9 mouse cellular contexts compared by ENCODE assay signal in the genomic region with DNA sequence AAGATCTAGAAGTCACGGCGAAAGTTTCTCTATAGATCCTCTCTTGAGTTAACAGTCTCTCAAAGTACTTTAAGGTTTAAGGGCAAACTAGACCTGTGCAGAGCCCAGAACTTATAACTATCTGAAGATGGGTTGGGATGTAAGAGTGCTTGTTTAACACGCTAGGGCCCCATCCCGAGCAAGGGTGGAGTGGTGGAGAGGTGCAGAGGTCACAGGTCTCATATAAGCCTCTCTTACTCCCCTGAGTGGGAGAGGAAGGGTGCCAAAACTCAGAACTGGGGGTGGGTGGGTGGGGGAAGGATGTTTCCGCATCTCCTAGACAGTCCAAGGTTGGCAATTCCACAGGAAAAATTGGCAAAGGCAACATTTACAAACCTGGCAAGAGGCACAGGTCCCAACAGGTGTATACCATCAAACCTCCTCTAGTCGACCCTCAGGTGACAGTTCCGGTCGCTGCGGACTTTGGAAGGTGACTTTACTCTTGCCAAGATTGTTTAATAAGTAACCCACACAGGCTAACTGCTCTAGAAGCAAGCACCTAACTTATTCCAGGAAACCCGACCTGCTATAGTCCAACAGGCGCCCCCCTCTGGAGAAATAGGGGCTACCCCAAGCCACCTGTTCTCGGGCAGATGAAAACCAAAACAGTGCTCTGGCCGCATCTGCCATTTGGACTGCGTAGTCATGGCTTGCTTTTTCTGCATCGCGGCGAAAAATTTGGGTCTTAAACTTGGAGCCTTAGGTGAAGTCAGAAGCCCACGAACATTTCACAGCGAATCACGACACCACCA. TPM values are rescaled to one million over a fixed set of nuclear protein-coding genes. Genes with fewer than 3 reads are reported as not detected.
DNase-seq lines count a peak whose midpoint lies in the region; ATAC-seq and TF ChIP-seq lines count a peak whose summit lies in the region.
"Had no signal": no experiment of that assay in that cellular context is flagged by ENCODE, and none has a peak within 500 bp of the region (broad histone marks: within the 10 kb centered on the region; RNA-seq: fewer than 3 reads in every experiment).

No protein-coding gene starts in this region.

- TF ChIP-seq CTCF in kidney, adult 2 months (conservative IDR thresholded peaks at IDR 0.05; ENCODE audit: insufficient read depth, insufficient read length, low read depth, low read length) = peak; percentile 53; the same call in 1 of the 2 replicates

- no peaks in the 10 kb centered on the region for H3K9me3 ChIP-seq in forebrain, embryonic 14.5 days (replicated peaks; ENCODE audit: control insufficient read depth, low read length)
- H3K9me3 ChIP-seq in lung, embryonic 15.5 days = no peaks in the 10 kb centered on the region

- DNase-seq in CD8-positive naive resting alpha-beta T cell, adult 2 months (ENCODE audit: low read depth in 2 of 2, low spot score in 2 of 2) = peak; percentile 39 to 62
- DNase-seq in adrenal gland, adult (ENCODE audit: inconsistent age in 2 of 2, low spot score in 1 of 2) = peak; percentile 76 to 90
- DNase-seq in forebrain, embryonic 14.5 days (ENCODE audit: low spot score) = peak; percentile 44
- DNase-seq in kidney, adult 2 months = peak; percentile 97
- no peak for DNase-seq in layer of hippocampus, postnatal 14 days (ENCODE audit: low spot score in 2 of 2)

- no peak for ATAC-seq in forebrain, embryonic 14.5 days
- ATAC-seq in lung, embryonic 15.5 days (ENCODE audit: borderline replicate concordance, extremely low read depth, low FRiP score, low TSS enrichment) = peak; percentile 31; the same call in 1 of the 2 replicates
- ATAC-seq in neutrophil, adult 5-6 weeks (ENCODE audit: extremely low read depth, insufficient number of reproducible peaks, low FRiP score, poor library complexity, severe bottlenecking) = peak; percentile 37
- ATAC-seq in erythroid progenitor cell, adult 5-6 weeks (replicated peaks; ENCODE audit: low FRiP score, poor library complexity, severe bottlenecking) = no peak

- peaks cover 5% of the 10 kb centered on the region; the same call in 1 of the 2 replicates for H3K4me1 ChIP-seq in forebrain, embryonic 14.5 days (ENCODE audit: control insufficient read depth, insufficient read depth, low read length)
- peaks cover 8% of the 10 kb centered on the region; the same call in 1 of the 2 replicates for H3K4me1 ChIP-seq in kidney, adult 2 months (ENCODE audit: control insufficient read depth, insufficient read depth, low read length)
- H3K4me1 ChIP-seq in lung, embryonic 15.5 days = peaks cover 11% of the 10 kb centered on the region

- peak overlapping the region; percentile 45; the same call in 1 of the 2 replicates for H3K27ac ChIP-seq in forebrain, embryonic 14.5 days (ENCODE audit: low read depth, low read length)
- H3K27ac ChIP-seq in kidney, adult 2 months (ENCODE audit: insufficient read depth, low read depth, low read length) = peak overlapping the region; percentile 93
- peak overlapping the region; percentile 62; the same call in 1 of the 2 replicates for H3K27ac ChIP-seq in lung, embryonic 15.5 days

- WGBS in forebrain, embryonic 14.5 days = 27% methylated on average over 20 of the region's 20 CpGs
- 21% methylated on average over 20 of the region's 20 CpGs for WGBS in kidney, adult 2 months
- WGBS in lung, embryonic 15.5 days = 15% methylated on average over 20 of the region's 20 CpGs

- peak overlapping the region; percentile 79 for H3K4me2 ChIP-seq in forebrain, embryonic 14.5 days (ENCODE audit: low read length)
- peak overlapping the region; percentile 89 for H3K4me2 ChIP-seq in lung, embryonic 15.5 days

- H3K9ac ChIP-seq in forebrain, embryonic 14.5 days (ENCODE audit: low read length) = peak overlapping the region; percentile 60
- H3K9ac ChIP-seq in lung, embryonic 15.5 days = peak overlapping the region; percentile 72

- H3K4me3 ChIP-seq in forebrain, embryonic 14.5 days (ENCODE audit: low read depth, low read length) = peak overlapping the region; percentile 53
- H3K4me3 ChIP-seq in kidney, adult 2 months (ENCODE audit: insufficient read depth, low read depth, low read length) = peak overlapping the region; percentile 82
- peak overlapping the region; percentile 67 for H3K4me3 ChIP-seq in lung, embryonic 15.5 days

- H3K27me3 ChIP-seq in forebrain, embryonic 14.5 days (replicated peaks; ENCODE audit: control insufficient read depth, insufficient read depth, low read length) = 0 out of 2 replicates have a peak, but pooled peaks cover 3% of the 10 kb centered on the region
- no peaks in the 10 kb centered on the region for H3K27me3 ChIP-seq in kidney, adult 2 months (replicated peaks; ENCODE audit: control insufficient read depth, insufficient read depth, low read length)
- H3K27me3 ChIP-seq in lung, embryonic 15.5 days = no peaks in the 10 kb centered on the region; the same call in 1 of the 2 replicates

- TF ChIP-seq POLR2A in kidney, adult 2 months (IDR thresholded peaks at IDR 0.05; ENCODE audit: low read depth, low read length) = no peak

- no peaks in the 10 kb centered on the region for H3K36me3 ChIP-seq in forebrain, embryonic 14.5 days (ENCODE audit: control insufficient read depth, insufficient read depth, low read length)
- no peaks in the 10 kb centered on the region for H3K36me3 ChIP-seq in kidney, adult 2 months (ENCODE audit: control insufficient read depth, insufficient read depth, low read length)
- no peaks in the 10 kb centered on the region for H3K36me3 ChIP-seq in lung, embryonic 15.5 days

RNA-seq across cellular contexts. Expression of gene Mob3b, which starts 2.0 kb away (rescaled TPM):
- polyA plus RNA-seq in forebrain, embryonic 14.5 days (2014; fragmentation: Nextera tagmentation; extraction: Ambion mirVana) = 4.6 and 6.3 TPM in 2 replicates
- 11.8 and 13.4 TPM in 2 replicates for polyA plus RNA-seq in kidney, adult 2 months (2012; rRNA removed)
- polyA plus RNA-seq in lung, embryonic 15.5 days (2015; fragmentation: Nextera tagmentation; extraction: Ambion mirVana) = 15.2 and 16.1 TPM in 2 replicates
- total RNA-seq in neutrophil, adult 5-6 weeks (2017) = 2.6 and 5.5 TPM in 2 replicates
- under 0.01 and 4.3 TPM in 2 replicates for total RNA-seq in erythroid progenitor cell, adult 5-6 weeks (2015; ENCODE audit: low replicate concordance)
- total RNA-seq in erythroid progenitor cell, adult 5-6 weeks (2017; ENCODE audit: low replicate concordance) = 1.2 and 1.4 TPM in 2 replicates
- total RNA-seq in layer of hippocampus, postnatal 14 days (2021) = 1 to 10 TPM; 9.0 to 9.3 TPM

RNA-seq across cellular contexts. Expression of gene Ifnk, which starts 3.5 kb away (rescaled TPM):
- 0.38 TPM in 1 of 2 replicates, not detected in the other for polyA plus RNA-seq in forebrain, embryonic 14.5 days (2014; fragmentation: Nextera tagmentation; extraction: Ambion mirVana)
- polyA plus RNA-seq in kidney, adult 2 months (2012; rRNA removed) = not detected in 2 replicates
- 0.25 and 0.34 TPM in 2 replicates for polyA plus RNA-seq in lung, embryonic 15.5 days (2015; fragmentation: Nextera tagmentation; extraction: Ambion mirVana)
- not detected in 2 replicates for total RNA-seq in neutrophil, adult 5-6 weeks (2017)
- not detected in 2 replicates for total RNA-seq in erythroid progenitor cell, adult 5-6 weeks (2015; ENCODE audit: low replicate concordance)
- total RNA-seq in erythroid progenitor cell, adult 5-6 weeks (2017; ENCODE audit: low replicate concordance) = not detected in 2 replicates
- total RNA-seq in layer of hippocampus, postnatal 14 days (2021) = not detected
- total RNA-seq: hematopoietic stem cell, adult 5-6 weeks had no signal

Comparison
In these comparisons a context has a peak if more than half of its experiments do, and no peak if none do; other contexts are left out.
1. DNase-seq: peak in CD8-positive naive resting alpha-beta T cell, adult 2 months (2 of 2), adrenal gland, adult (2 of 2), forebrain, embryonic 14.5 days (single experiment) and kidney, adult 2 months (single experiment); none in layer of hippocampus, postnatal 14 days (0 of 2).
2. ATAC-seq: peak in lung, embryonic 15.5 days (single experiment) and neutrophil, adult 5-6 weeks (single experiment); none in forebrain, embryonic 14.5 days (single experiment) and erythroid progenitor cell, adult 5-6 weeks (single experiment).
3. Peak in every context shown above with its lines, with median percentiles within 50 percentile points of each other: H3K27ac ChIP-seq and H3K4me3 ChIP-seq.